Mouse (Mus musculus): ENCODE measurements around the gene Efna2. TPM values are rescaled to one million over a fixed set of nuclear protein-coding genes. Genes with fewer than 3 reads are reported as not detected.

Gene Efna2
- polyA plus RNA-seq, 1 experiment: 0.51 TPM

DNA sequence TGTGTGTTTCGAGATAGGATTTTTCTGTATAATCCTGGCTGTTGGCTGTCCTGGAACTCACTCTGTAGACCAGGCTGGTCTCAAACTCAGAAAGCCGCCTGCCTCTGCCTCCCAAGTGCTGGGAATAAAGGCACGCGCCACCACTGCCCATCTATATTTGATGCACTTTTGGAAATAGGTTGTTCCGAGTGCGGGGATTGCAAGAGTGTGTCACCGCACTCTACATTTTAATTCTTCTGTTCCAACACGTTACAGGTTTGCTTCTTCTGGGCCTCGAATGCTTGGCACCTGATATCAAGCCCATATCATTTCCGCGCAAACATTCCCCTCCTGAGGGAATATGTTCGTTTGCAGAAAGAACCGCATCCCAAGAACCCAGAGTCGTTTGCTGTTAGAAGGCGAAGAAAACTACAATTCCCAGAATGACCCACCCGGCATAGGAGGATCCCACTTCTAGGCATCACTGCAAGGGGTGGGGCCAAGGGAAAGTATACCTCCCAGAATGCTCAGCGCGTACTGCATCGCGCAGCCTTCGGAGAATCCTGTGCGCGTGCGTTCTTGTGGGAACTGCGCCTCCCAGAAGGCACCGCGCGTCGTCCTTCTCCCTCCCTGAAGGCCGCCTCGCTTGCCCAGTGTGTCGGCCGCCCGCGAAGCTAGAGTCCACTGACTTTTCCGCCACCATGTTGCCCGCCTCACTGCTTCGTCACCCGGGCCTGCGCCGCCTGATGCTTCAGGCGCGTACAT lies 37.3 kb upstream of the Efna2 start:
- Histone ChIP-seq H3K27ac (ENCODE audit: insufficient read depth, low read depth, low read length) (peak overlapping the region; percentile 57), H3K4me1 (ENCODE audit: control insufficient read depth, insufficient read depth, low read length) (peaks cover 4% of the 10 kb centered on the region), H3K4me3 (ENCODE audit: insufficient read depth, low read length) (peak overlapping the region; percentile 74)
- TF ChIP-seq POLR2A (IDR thresholded peaks at IDR 0.05; ENCODE audit: borderline replicate concordance, low read depth, low read length) (no peak), CTCF (IDR thresholded peaks at IDR 0.05; ENCODE audit: low read depth, low read length) (no peak)

- Histone ChIP-seq H3K4me1 (ENCODE audit: control insufficient read depth, insufficient read depth, low read length) (peaks cover 5% of the 10 kb centered on the region), H3K4me3 (ENCODE audit: insufficient read depth, low read length) (peak overlapping the region; percentile 74), H3K27ac (ENCODE audit: insufficient read depth, low read depth, low read length) (peak overlapping the region; percentile 57)
- TF ChIP-seq POLR2A (IDR thresholded peaks at IDR 0.05; ENCODE audit: borderline replicate concordance, low read depth, low read length): no peak
- no peak for TF ChIP-seq CTCF (IDR thresholded peaks at IDR 0.05; ENCODE audit: low read depth, low read length)
These were observed 36.8 kb upstream of the Efna2 start for GRCm38 (mm10) chr10:80142530-80142925.

- no peak overlapping the region for H3K27ac ChIP-seq (ENCODE audit: insufficient read depth, low read depth, low read length)
- peaks cover 6% of the 10 kb centered on the region for H3K4me1 ChIP-seq (ENCODE audit: control insufficient read depth, insufficient read depth, low read length)
- TF ChIP-seq CTCF (IDR thresholded peaks at IDR 0.05; ENCODE audit: low read depth, low read length): no peak
- TF ChIP-seq POLR2A (IDR thresholded peaks at IDR 0.05; ENCODE audit: borderline replicate concordance, low read depth, low read length): no peak
- H3K4me3 ChIP-seq (ENCODE audit: insufficient read depth, low read length): no peak overlapping the region
These were observed 35.6 kb upstream of the Efna2 start for GRCm38 (mm10) chr10:80143664-80144063.

- Histone ChIP-seq H3K4me3 (ENCODE audit: insufficient read depth, low read length) (no peak overlapping the region), H3K4me1 (ENCODE audit: control insufficient read depth, insufficient read depth, low read length) (peaks cover 6% of the 10 kb centered on the region), H3K27ac (ENCODE audit: insufficient read depth, low read depth, low read length) (no peak overlapping the region)
- TF ChIP-seq CTCF (IDR thresholded peaks at IDR 0.05; ENCODE audit: low read depth, low read length): no peak
- TF ChIP-seq POLR2A (IDR thresholded peaks at IDR 0.05; ENCODE audit: borderline replicate concordance, low read depth, low read length): no peak
These were observed 35.1 kb upstream of the Efna2 start for GRCm38 (mm10) chr10:80144159-80144558.

DNA sequence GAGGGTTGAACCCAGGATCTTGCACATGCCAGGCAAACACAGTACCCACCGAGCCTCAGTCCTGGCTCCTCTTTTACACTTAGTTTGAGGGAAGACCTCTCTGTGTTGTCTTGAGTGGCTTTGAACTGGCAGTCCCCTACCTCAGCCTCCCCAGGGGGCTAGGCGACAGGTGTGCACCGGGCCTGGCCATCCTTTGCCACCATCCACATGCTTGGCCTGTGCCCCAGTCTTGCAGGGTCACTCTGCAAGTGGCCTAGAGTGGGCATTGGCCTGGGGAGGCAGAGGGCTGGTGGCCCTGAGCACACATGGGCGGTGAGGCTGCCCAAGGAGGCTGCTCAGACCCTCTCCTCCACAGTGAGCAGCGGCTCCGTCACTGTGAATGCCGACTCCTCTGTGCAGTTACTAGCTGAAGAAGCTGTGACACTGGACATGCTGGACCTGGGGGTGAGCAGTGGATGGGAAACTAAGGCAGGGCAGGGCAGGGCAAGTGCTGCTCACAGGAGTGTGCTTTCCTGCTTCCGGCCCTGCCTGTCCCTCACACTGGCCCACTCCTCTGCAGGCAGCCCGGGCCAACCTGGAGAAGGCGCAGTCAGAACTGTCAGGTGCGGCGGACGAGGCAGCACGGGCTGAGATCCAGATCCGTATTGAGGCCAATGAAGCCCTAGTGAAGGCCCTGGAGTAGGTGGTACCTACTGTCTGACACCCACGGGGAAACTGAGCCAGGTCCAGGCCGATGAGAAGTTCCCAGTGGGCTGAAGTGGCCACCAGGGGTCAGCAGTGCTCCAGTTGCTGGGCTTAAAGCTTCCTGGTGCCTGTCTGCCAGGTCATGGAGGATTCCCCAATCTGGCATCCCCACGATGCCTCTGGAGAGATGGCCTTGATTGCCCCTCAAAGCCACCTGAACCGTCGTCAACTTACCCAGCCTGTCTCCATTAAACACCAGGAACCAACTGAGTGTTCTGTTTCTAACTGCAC lies 34.1 kb upstream of the Efna2 start:
- Histone ChIP-seq H3K27ac (ENCODE audit: insufficient read depth, low read depth, low read length) (no peak overlapping the region), H3K4me3 (ENCODE audit: insufficient read depth, low read length) (no peak overlapping the region), H3K4me1 (ENCODE audit: control insufficient read depth, insufficient read depth, low read length) (peaks cover 6% of the 10 kb centered on the region)
- TF ChIP-seq POLR2A (IDR thresholded peaks at IDR 0.05; ENCODE audit: borderline replicate concordance, low read depth, low read length) (no peak), CTCF (IDR thresholded peaks at IDR 0.05; ENCODE audit: low read depth, low read length) (peak; percentile 91)

DNA sequence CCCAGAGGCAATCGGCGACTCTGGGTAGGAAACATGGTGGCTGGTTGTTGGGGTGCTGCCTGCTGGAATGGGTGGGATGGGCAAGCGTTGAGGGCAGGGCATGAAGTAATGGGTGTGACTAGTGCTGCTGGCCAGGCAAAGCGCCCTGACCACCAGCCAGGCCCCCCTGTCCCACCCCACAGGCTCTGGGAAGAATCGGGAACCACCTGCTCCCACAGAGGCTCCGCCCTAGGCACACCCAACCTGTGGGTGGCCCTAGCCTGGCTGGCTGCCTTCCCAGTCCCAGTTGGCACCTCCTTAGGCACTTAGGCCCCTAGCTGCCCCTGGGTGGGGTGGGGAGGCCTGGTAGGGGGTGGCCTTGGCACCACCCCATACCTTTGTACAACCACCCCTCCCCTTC lies 33.4 kb upstream of the Efna2 start:
- TF ChIP-seq CTCF (IDR thresholded peaks at IDR 0.05; ENCODE audit: low read depth, low read length) (no peak), POLR2A (IDR thresholded peaks at IDR 0.05; ENCODE audit: borderline replicate concordance, low read depth, low read length) (no peak)
- Histone ChIP-seq H3K27ac (ENCODE audit: insufficient read depth, low read depth, low read length) (no peak overlapping the region), H3K4me1 (ENCODE audit: control insufficient read depth, insufficient read depth, low read length) (peaks cover 4% of the 10 kb centered on the region), H3K4me3 (ENCODE audit: insufficient read depth, low read length) (no peak overlapping the region)

DNA sequence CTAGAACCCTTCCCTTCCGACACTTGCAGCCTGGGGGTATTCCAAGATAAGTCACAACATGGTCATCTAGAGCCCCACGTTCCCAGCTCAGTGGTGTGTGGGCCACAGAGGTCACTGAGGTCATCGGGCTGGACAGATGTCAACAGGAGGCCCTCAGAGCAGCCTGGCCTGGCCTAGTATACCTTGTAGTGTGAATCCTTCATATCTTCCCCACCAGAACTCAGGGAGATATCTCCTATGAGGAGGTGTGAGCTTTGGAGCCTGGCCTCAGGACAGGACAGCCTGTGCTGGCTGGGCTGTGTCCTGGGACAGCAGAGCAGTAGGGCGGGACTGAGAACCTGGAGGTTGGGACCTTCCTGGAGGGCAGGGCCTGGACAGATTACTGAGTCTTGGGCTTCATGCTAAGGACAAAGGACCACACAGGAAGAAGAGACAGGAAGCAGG lies 32.7 kb upstream of the Efna2 start:
- Histone ChIP-seq H3K4me3 (ENCODE audit: insufficient read depth, low read length) (no peak overlapping the region), H3K4me1 (ENCODE audit: control insufficient read depth, insufficient read depth, low read length) (0 out of 2 replicates have a peak, but pooled peaks cover 2% of the 10 kb centered on the region), H3K27ac (ENCODE audit: insufficient read depth, low read depth, low read length) (no peak overlapping the region)
- no peak for TF ChIP-seq CTCF (IDR thresholded peaks at IDR 0.05; ENCODE audit: low read depth, low read length)
- TF ChIP-seq POLR2A (IDR thresholded peaks at IDR 0.05; ENCODE audit: borderline replicate concordance, low read depth, low read length): no peak

DNA sequence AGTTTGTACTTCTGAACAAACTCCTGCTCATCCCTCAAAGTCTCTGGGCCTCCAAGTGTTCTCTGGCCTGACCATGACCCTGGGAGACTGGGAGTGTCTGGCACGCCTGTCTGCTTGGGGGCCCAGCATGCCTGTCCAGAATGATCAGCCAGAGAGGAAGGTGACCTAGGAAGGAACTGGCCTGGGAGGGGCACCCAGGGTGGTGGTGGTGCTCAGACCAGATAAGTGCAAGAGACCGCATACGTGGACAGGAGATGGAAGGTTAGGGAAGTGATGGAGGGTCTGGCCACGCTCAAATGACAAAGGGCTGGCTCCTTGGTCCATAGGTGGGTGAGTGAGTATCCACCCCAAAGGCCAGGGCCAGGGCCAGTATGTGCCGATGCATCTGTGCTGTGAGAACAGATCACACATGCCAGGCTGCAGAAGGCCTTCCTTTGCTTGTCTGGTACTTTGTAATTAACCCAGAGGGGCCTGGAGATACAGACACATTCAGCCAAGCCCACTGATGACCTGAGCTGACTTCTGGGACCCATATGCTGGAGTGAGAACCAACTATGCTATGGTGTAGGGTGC lies 32.0 kb upstream of the Efna2 start:
- no peak overlapping the region for H3K4me3 ChIP-seq (ENCODE audit: insufficient read depth, low read length)
- H3K4me1 ChIP-seq (ENCODE audit: control insufficient read depth, insufficient read depth, low read length): 0 out of 2 replicates have a peak, but pooled peaks cover 2% of the 10 kb centered on the region
- no peak for TF ChIP-seq CTCF (IDR thresholded peaks at IDR 0.05; ENCODE audit: low read depth, low read length)
- no peak for TF ChIP-seq POLR2A (IDR thresholded peaks at IDR 0.05; ENCODE audit: borderline replicate concordance, low read depth, low read length)
- peak overlapping the region; percentile 61 for H3K27ac ChIP-seq (ENCODE audit: insufficient read depth, low read depth, low read length)

DNA sequence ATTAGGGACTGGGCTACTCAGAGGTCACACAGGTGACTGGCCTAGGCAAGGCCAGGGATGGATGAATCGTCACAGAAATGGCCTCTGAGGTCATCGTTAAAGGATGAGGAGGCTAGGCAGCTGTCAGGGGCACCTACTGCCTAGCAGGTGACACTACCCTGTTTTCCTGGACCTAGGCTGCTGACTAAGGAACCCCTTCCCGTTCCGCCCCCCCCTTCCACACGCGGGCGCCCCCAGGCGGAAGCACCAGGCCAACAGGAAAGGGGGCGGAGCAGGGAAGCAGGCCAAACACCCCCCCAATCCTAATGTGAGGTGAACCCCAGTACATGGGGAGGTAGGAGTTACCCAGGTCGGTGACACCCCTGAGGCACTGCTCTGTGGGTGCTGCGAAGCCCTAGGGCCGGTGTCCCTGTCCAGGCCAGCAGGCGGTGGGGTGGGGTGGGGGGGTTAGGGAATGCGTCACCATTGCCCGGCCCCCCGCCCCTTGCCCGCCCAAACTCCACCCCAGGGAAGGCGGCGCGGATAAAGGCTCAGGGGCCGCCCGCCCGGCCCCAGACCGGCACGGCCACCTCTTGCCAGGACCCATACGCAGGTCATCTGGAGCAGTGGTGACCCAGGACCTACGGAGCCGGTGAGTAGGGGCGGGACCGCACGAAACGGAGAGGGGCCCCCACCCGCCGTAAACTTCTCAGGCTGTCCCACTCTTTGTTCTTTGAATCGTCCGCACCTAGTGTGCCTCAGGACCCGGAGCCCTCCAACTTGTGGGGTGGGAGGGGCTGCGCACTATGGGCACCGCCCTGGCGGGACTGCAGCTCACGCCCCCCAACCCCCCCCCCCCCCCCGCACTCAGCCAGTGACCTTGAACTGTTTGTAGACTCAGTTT lies 31.3 kb upstream of the Efna2 start, which contains the start of gene Midn:
TSS of gene Midn (plus strand) at position 554 of the 883 bp plus-strand sequence.
- peak within 1 kb of the TSS; percentile 66 for H3K4me3 ChIP-seq (ENCODE audit: insufficient read depth, low read length)
- H3K27ac ChIP-seq (ENCODE audit: insufficient read depth, low read depth, low read length): peak within 1 kb of the TSS; percentile 86
- peaks cover 6% of the 10 kb centered on the region for H3K4me1 ChIP-seq (ENCODE audit: control insufficient read depth, insufficient read depth, low read length)
- no peak; the same call in 1 of the 2 replicates for TF ChIP-seq POLR2A (IDR thresholded peaks at IDR 0.05; ENCODE audit: borderline replicate concordance, low read depth, low read length)
- TF ChIP-seq CTCF (IDR thresholded peaks at IDR 0.05; ENCODE audit: low read depth, low read length): no peak
